Mouse (Mus musculus): ENCODE results near the gene Pik3r3. TPM values are rescaled to one million over a fixed set of nuclear protein-coding genes. Genes with fewer than 3 reads are reported as not detected.

The Pik3r3 gene
- polyA plus RNA-seq, 1 experiment from 2014 or later = 103 TPM

DNA sequence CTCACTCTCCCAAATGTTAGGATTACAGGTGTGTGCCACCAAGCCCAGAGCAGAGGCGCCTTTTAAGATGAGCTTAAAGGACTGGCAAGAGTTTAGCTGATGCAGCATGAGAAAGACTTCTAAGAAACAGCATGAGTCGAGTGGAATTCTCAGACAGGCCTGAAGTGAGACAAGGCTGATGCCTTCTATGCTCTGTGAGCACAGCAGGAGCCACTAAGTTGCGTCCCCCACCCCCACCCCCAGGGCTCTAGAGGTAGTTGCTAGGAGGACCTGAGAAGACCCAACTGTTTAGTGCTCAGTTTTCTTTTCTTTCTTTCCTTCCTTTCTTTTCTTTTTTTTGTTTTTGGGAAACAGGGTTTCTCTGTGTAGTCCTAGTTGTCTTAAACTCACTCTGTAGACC, 39.3 kb upstream of the Pik3r3 start:
- 25% methylated on average over 3 of the region's 3 CpGs for WGBS
- no peaks in the 10 kb centered on the region for H3K9me3 ChIP-seq (ENCODE audit: control insufficient read depth, low read length)

GRCm38 (mm10) chr4:116182745-116183144, 38.7 kb upstream of the Pik3r3 start:
- DNase-seq (ENCODE audit: low spot score) (peak; percentile 31), ATAC-seq (ENCODE audit: low FRiP score) (no peak)
- no peaks in the 10 kb centered on the region for H3K9me3 ChIP-seq (ENCODE audit: control insufficient read depth, low read length)
- 9% methylated on average over 12 of the region's 12 CpGs for WGBS
- H3K9ac ChIP-seq (ENCODE audit: low read depth, low read length) = no peak overlapping the region
- peak overlapping the region; percentile 12 for H3K4me2 ChIP-seq (replicated peaks; ENCODE audit: low read depth, low read length)
- no peaks in the 10 kb centered on the region for H3K27me3 ChIP-seq (ENCODE audit: control insufficient read depth, insufficient read depth, low read length)
- no peaks in the 10 kb centered on the region for H3K36me3 ChIP-seq (ENCODE audit: control insufficient read depth, insufficient read depth, low read length)
- no peak overlapping the region for H3K27ac ChIP-seq (ENCODE audit: low read depth, low read length)
- H3K4me1 ChIP-seq (replicated peaks; ENCODE audit: control insufficient read depth, insufficient read depth, low read length) = peaks cover 4% of the 10 kb centered on the region; the same call in 1 of the 2 replicates
- no peak overlapping the region for H3K4me3 ChIP-seq (ENCODE audit: low read depth, low read length)

More for the DNA sequence above, 39.3 kb upstream of the Pik3r3 start:
- no peak overlapping the region for H3K27ac ChIP-seq (ENCODE audit: low read depth, low read length)
- DNase-seq (ENCODE audit: low spot score) (no peak), ATAC-seq (ENCODE audit: low FRiP score) (no peak)
- peaks cover 6% of the 10 kb centered on the region; the same call in 1 of the 2 replicates for H3K4me1 ChIP-seq (replicated peaks; ENCODE audit: control insufficient read depth, insufficient read depth, low read length)
- no peaks in the 10 kb centered on the region for H3K36me3 ChIP-seq (ENCODE audit: control insufficient read depth, insufficient read depth, low read length)
- no peak overlapping the region for H3K4me2 ChIP-seq (replicated peaks; ENCODE audit: low read depth, low read length)
- no peak overlapping the region for H3K4me3 ChIP-seq (ENCODE audit: low read depth, low read length)
- no peak overlapping the region for H3K9ac ChIP-seq (ENCODE audit: low read depth, low read length)
- H3K27me3 ChIP-seq (ENCODE audit: control insufficient read depth, insufficient read depth, low read length) = no peaks in the 10 kb centered on the region

DNA sequence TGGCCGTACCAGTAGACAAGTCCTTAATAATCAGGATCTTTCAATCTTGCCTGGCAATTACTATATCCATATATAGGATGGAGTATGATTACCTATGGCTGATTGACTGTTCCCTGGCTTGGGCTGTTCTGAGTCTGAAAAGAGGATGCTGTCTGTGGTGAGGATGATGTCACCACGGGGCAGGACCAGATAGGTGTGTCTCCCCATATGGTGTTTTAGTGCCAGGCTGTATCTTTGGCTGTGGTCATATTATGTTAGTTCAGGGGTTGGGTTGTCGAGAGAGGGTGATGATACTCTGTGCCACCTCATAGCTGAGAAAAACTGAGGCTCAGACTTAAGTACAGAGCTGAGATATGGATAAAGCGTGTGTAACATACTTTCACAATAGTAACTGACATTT, 36.3 kb upstream of the Pik3r3 start:
- H3K27me3 ChIP-seq (ENCODE audit: control insufficient read depth, insufficient read depth, low read length) = no peaks in the 10 kb centered on the region
- 92% methylated on average over 4 of the region's 4 CpGs for WGBS
- no peak overlapping the region for H3K4me2 ChIP-seq (replicated peaks; ENCODE audit: low read depth, low read length)
- H3K9ac ChIP-seq (ENCODE audit: low read depth, low read length) = no peak overlapping the region
- H3K36me3 ChIP-seq (ENCODE audit: control insufficient read depth, insufficient read depth, low read length) = no peaks in the 10 kb centered on the region
- peaks cover 4% of the 10 kb centered on the region; the same call in 1 of the 2 replicates for H3K4me1 ChIP-seq (replicated peaks; ENCODE audit: control insufficient read depth, insufficient read depth, low read length)
- no peak for ATAC-seq (ENCODE audit: low FRiP score)
- DNase-seq (ENCODE audit: low spot score) = no peak
- H3K9me3 ChIP-seq (ENCODE audit: control insufficient read depth, low read length) = no peaks in the 10 kb centered on the region
- H3K4me3 ChIP-seq (ENCODE audit: low read depth, low read length) = no peak overlapping the region
- H3K27ac ChIP-seq (ENCODE audit: low read depth, low read length) = no peak overlapping the region

GRCm38 (mm10) chr4:116192286-116192835, 29.1 kb upstream of the Pik3r3 start:
- Histone ChIP-seq H3K9me3 (ENCODE audit: control insufficient read depth, low read length) (no peaks in the 10 kb centered on the region), H3K4me3 (ENCODE audit: low read depth, low read length) (no peak overlapping the region), H3K36me3 (ENCODE audit: control insufficient read depth, insufficient read depth, low read length) (no peaks in the 10 kb centered on the region), H3K27ac (ENCODE audit: low read depth, low read length) (no peak overlapping the region), H3K27me3 (ENCODE audit: control insufficient read depth, insufficient read depth, low read length) (no peaks in the 10 kb centered on the region), H3K4me1 (replicated peaks; ENCODE audit: control insufficient read depth, insufficient read depth, low read length) (no peaks in the 10 kb centered on the region), H3K9ac (ENCODE audit: low read depth, low read length) (no peak overlapping the region), H3K4me2 (replicated peaks; ENCODE audit: low read depth, low read length) (no peak overlapping the region)
- no peak for DNase-seq (ENCODE audit: low spot score)
- WGBS = 69% methylated on average over 4 of the region's 4 CpGs
- no peak for ATAC-seq (ENCODE audit: low FRiP score)

- whole genome bisulfite sequencing = 73% methylated on average over 9 of the region's 9 CpGs
Measured at GRCm38 (mm10) chr4:116193583-116194383, 27.6 kb upstream of the Pik3r3 start.

GRCm38 (mm10) chr4:116198422-116198821, 23.0 kb upstream of the Pik3r3 start:
- DNase-seq (ENCODE audit: low spot score) (no peak), ATAC-seq (ENCODE audit: low FRiP score) (no peak)
- H3K9ac ChIP-seq (ENCODE audit: low read depth, low read length) = no peak overlapping the region
- H3K4me2 ChIP-seq (replicated peaks; ENCODE audit: low read depth, low read length) = no peak overlapping the region
- no peak overlapping the region for H3K4me3 ChIP-seq (ENCODE audit: low read depth, low read length)
- H3K27me3 ChIP-seq (ENCODE audit: control insufficient read depth, insufficient read depth, low read length) = no peaks in the 10 kb centered on the region
- 87% methylated on average over 2 of the region's 2 CpGs for WGBS
- H3K4me1 ChIP-seq (replicated peaks; ENCODE audit: control insufficient read depth, insufficient read depth, low read length) = no peaks in the 10 kb centered on the region
- no peak overlapping the region for H3K27ac ChIP-seq (ENCODE audit: low read depth, low read length)
- H3K9me3 ChIP-seq (ENCODE audit: control insufficient read depth, low read length) = no peaks in the 10 kb centered on the region
- H3K36me3 ChIP-seq (ENCODE audit: control insufficient read depth, insufficient read depth, low read length) = no peaks in the 10 kb centered on the region

More at GRCm38 (mm10) chr4:116193583-116194383, 27.6 kb upstream of the Pik3r3 start:
- Histone ChIP-seq H3K27ac (ENCODE audit: low read depth, low read length) (no peak overlapping the region), H3K9me3 (ENCODE audit: control insufficient read depth, low read length) (no peaks in the 10 kb centered on the region), H3K4me3 (ENCODE audit: low read depth, low read length) (no peak overlapping the region), H3K27me3 (ENCODE audit: control insufficient read depth, insufficient read depth, low read length) (no peaks in the 10 kb centered on the region), H3K4me1 (replicated peaks; ENCODE audit: control insufficient read depth, insufficient read depth, low read length) (no peaks in the 10 kb centered on the region), H3K36me3 (ENCODE audit: control insufficient read depth, insufficient read depth, low read length) (no peaks in the 10 kb centered on the region), H3K4me2 (replicated peaks; ENCODE audit: low read depth, low read length) (no peak overlapping the region), H3K9ac (ENCODE audit: low read depth, low read length) (no peak overlapping the region)
- DNase-seq (ENCODE audit: low spot score) (no peak), ATAC-seq (ENCODE audit: low FRiP score) (no peak)

GRCm38 (mm10) chr4:116204422-116204821, 17.0 kb upstream of the Pik3r3 start:
- H3K27me3 ChIP-seq (ENCODE audit: control insufficient read depth, insufficient read depth, low read length) = no peaks in the 10 kb centered on the region
- no peaks in the 10 kb centered on the region for H3K9me3 ChIP-seq (ENCODE audit: control insufficient read depth, low read length)
- H3K4me2 ChIP-seq (replicated peaks; ENCODE audit: low read depth, low read length) = no peak overlapping the region
- no peaks in the 10 kb centered on the region for H3K36me3 ChIP-seq (ENCODE audit: control insufficient read depth, insufficient read depth, low read length)
- ATAC-seq (ENCODE audit: low FRiP score) (no peak), DNase-seq (ENCODE audit: low spot score) (no peak)
- no peaks in the 10 kb centered on the region for H3K4me1 ChIP-seq (replicated peaks; ENCODE audit: control insufficient read depth, insufficient read depth, low read length)
- H3K4me3 ChIP-seq (ENCODE audit: low read depth, low read length) = no peak overlapping the region
- WGBS = 69% methylated on average over 3 of the region's 3 CpGs
- no peak overlapping the region for H3K27ac ChIP-seq (ENCODE audit: low read depth, low read length)
- H3K9ac ChIP-seq (ENCODE audit: low read depth, low read length) = no peak overlapping the region

DNA sequence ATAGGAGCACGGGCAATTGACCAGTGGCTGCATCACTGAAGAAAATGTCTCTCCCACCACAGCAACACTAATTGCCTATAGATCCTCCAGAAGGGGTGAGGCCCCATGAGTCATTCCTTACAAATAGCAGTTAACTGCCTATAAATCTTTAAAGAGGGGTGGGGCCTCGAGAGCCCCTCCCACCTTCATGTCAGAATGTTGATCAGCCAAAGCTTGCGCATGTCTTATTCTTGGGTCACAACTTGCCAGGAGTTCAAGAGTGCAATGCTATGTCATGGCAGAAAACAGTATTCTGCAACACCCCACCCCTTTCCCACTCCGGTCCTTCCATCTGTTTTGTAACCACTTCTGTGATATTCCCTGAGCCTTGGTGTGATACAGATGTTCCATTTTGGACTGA, 14.9 kb upstream of the Pik3r3 start:
- no peak overlapping the region for H3K27ac ChIP-seq (ENCODE audit: low read depth, low read length)
- DNase-seq (ENCODE audit: low spot score) (no peak), ATAC-seq (ENCODE audit: low FRiP score) (no peak)
- H3K4me2 ChIP-seq (replicated peaks; ENCODE audit: low read depth, low read length) = no peak overlapping the region
- H3K9me3 ChIP-seq (ENCODE audit: control insufficient read depth, low read length) = no peaks in the 10 kb centered on the region
- no peak overlapping the region for H3K9ac ChIP-seq (ENCODE audit: low read depth, low read length)
- H3K4me3 ChIP-seq (ENCODE audit: low read depth, low read length) = no peak overlapping the region
- H3K27me3 ChIP-seq (ENCODE audit: control insufficient read depth, insufficient read depth, low read length) = no peaks in the 10 kb centered on the region
- whole genome bisulfite sequencing = 86% methylated on average over 4 of the region's 4 CpGs
- no peaks in the 10 kb centered on the region for H3K36me3 ChIP-seq (ENCODE audit: control insufficient read depth, insufficient read depth, low read length)
- H3K4me1 ChIP-seq (replicated peaks; ENCODE audit: control insufficient read depth, insufficient read depth, low read length) = no peaks in the 10 kb centered on the region

GRCm38 (mm10) chr4:116208891-116209290, 12.5 kb upstream of the Pik3r3 start:
- no peak overlapping the region for H3K27ac ChIP-seq (ENCODE audit: low read depth, low read length)
- 85% methylated on average over 1 of the region's 1 CpGs for WGBS
- DNase-seq (ENCODE audit: low spot score) = no peak
- H3K4me1 ChIP-seq (replicated peaks; ENCODE audit: control insufficient read depth, insufficient read depth, low read length) = no peaks in the 10 kb centered on the region
- no peaks in the 10 kb centered on the region for H3K27me3 ChIP-seq (ENCODE audit: control insufficient read depth, insufficient read depth, low read length)
- no peak overlapping the region for H3K4me3 ChIP-seq (ENCODE audit: low read depth, low read length)
- H3K36me3 ChIP-seq (ENCODE audit: control insufficient read depth, insufficient read depth, low read length) = no peaks in the 10 kb centered on the region
- H3K9ac ChIP-seq (ENCODE audit: low read depth, low read length) = no peak overlapping the region
- no peaks in the 10 kb centered on the region for H3K9me3 ChIP-seq (ENCODE audit: control insufficient read depth, low read length)
- no peak overlapping the region for H3K4me2 ChIP-seq (replicated peaks; ENCODE audit: low read depth, low read length)
- no peak for ATAC-seq (ENCODE audit: low FRiP score)
